Mouse (Mus musculus): Measurements from ENCODE around the gene Cntnap2. TPM values are rescaled to one million over a fixed set of nuclear protein-coding genes. Genes with fewer than 3 reads are reported as not detected.
A peak's percentile ranks its signal among the peaks of the same experiment; 100 is the strongest.

The Cntnap2 gene
- total RNA-seq, 2 experiments from 2014 or later = 136 to 147 TPM

- DNase-seq (ENCODE audit: low spot score in 2 of 2) = no peak
Measured at GRCm38 (mm10) chr6:46919973-46920372, 1860.8 kb downstream of the Cntnap2 start.

GRCm38 (mm10) chr6:46924709-46925108 lies 1865.6 kb downstream of the Cntnap2 start:
- DNase-seq (ENCODE audit: low spot score in 2 of 2) = no peak

- no peak for DNase-seq (ENCODE audit: low spot score in 2 of 2)
Measured at GRCm38 (mm10) chr6:46945703-46946102, 1886.5 kb downstream of the Cntnap2 start.

- DNase-seq (ENCODE audit: low spot score in 2 of 2) = peak; percentile 69 to 83
Measured at GRCm38 (mm10) chr6:46961022-46961686, 1902.0 kb downstream of the Cntnap2 start.

GRCm38 (mm10) chr6:46963261-46963660 lies 1904.1 kb downstream of the Cntnap2 start:
- DNase-seq (ENCODE audit: low spot score in 2 of 2) = no peak

GRCm38 (mm10) chr6:46963693-46964092 lies 1904.5 kb downstream of the Cntnap2 start:
- no peak for DNase-seq (ENCODE audit: low spot score in 2 of 2)

GRCm38 (mm10) chr6:46972640-46973039 lies 1913.5 kb downstream of the Cntnap2 start:
- DNase-seq (ENCODE audit: low spot score in 2 of 2) = peak in 1 of 2 experiments; percentile 20

- no peak for DNase-seq (ENCODE audit: low spot score in 2 of 2)
Measured at GRCm38 (mm10) chr6:46996010-46996602, 1936.9 kb downstream of the Cntnap2 start.

- peak in 1 of 2 experiments; percentile 7 for DNase-seq (ENCODE audit: low spot score in 2 of 2)
Measured at GRCm38 (mm10) chr6:47004430-47004829, 1945.3 kb downstream of the Cntnap2 start.

- no peak for DNase-seq (ENCODE audit: low spot score in 2 of 2)
Measured at GRCm38 (mm10) chr6:47012933-47013332, 1953.8 kb downstream of the Cntnap2 start.

- DNase-seq (ENCODE audit: low spot score in 2 of 2) = peak; percentile 80 to 92
Measured at GRCm38 (mm10) chr6:47013535-47013934, 1954.4 kb downstream of the Cntnap2 start.

GRCm38 (mm10) chr6:47014886-47015586 lies 1955.9 kb downstream of the Cntnap2 start:
- DNase-seq (ENCODE audit: low spot score in 2 of 2) = no peak

GRCm38 (mm10) chr6:47026064-47026686 lies 1967.0 kb downstream of the Cntnap2 start:
- DNase-seq (ENCODE audit: low spot score in 2 of 2) = no peak

GRCm38 (mm10) chr6:47031362-47031761 lies 1972.2 kb downstream of the Cntnap2 start:
- DNase-seq (ENCODE audit: low spot score in 2 of 2) = peak in 1 of 2 experiments; percentile 26

- peak in 1 of 2 experiments; percentile 73 for DNase-seq (ENCODE audit: low spot score in 2 of 2)
Measured at GRCm38 (mm10) chr6:47042602-47043001, 1983.4 kb downstream of the Cntnap2 start.

- no peak for DNase-seq (ENCODE audit: low spot score in 2 of 2)
Measured at GRCm38 (mm10) chr6:47043586-47043985, 1984.4 kb downstream of the Cntnap2 start.

- no peak for DNase-seq (ENCODE audit: low spot score in 2 of 2)
Measured at GRCm38 (mm10) chr6:47044385-47045200, 1985.4 kb downstream of the Cntnap2 start.

GRCm38 (mm10) chr6:47049051-47049450 lies 1989.9 kb downstream of the Cntnap2 start:
- no peak for DNase-seq (ENCODE audit: low spot score in 2 of 2)

- no peak for DNase-seq (ENCODE audit: low spot score in 2 of 2)
Measured at GRCm38 (mm10) chr6:47050319-47051222, 1991.4 kb downstream of the Cntnap2 start.

- DNase-seq (ENCODE audit: low spot score in 2 of 2) = no peak
Measured at GRCm38 (mm10) chr6:47061341-47061740, 2002.2 kb downstream of the Cntnap2 start.
